Mouse (Mus musculus) heart, embryonic 15.5 days (tissue): ENCODE results near the gene Fcho1. TPM values are rescaled to one million over a fixed set of nuclear protein-coding genes. Genes with fewer than 3 reads are reported as not detected.
A peak's percentile ranks its signal among the peaks of the same experiment; 100 is the strongest.
"Not testable (repeated sequence)": the region's sequence is repeated elsewhere in the genome, so short reads cannot be mapped to it uniquely, and the experiment has no call there.

Experiments
- ATAC-seq: fragments of 200-750 bp; cut with Nextera tagmentation; replicated peaks from 2 replicates; pipeline ENCODE4 v1.8.0; 2017; ENCODE audit warnings: low read depth, moderate TSS enrichment; ENCODE audit not compliant: insufficient number of reproducible peaks, insufficient read depth, low FRiP score
- H3K27ac ChIP-seq: fragments of 300-500 bp; sonication (generic); 2 replicates; pipeline ENCODE4 v1.5.1; 2015; ENCODE audit warnings: mild to moderate bottlenecking, inconsistent platforms
- H3K27me3 ChIP-seq: fragments of 300-500 bp; sonication (generic); 2 replicates; pipeline ENCODE4 v1.6.1; 2015; ENCODE audit warnings: inconsistent platforms
- H3K36me3 ChIP-seq: fragments of 300-500 bp; sonication (generic); 2 replicates; pipeline ENCODE4 v1.6.1; 2015; ENCODE audit warnings: mild to moderate bottlenecking, inconsistent platforms
- H3K4me1 ChIP-seq: fragments of 300-500 bp; sonication (generic); replicated peaks from 2 replicates; pipeline ENCODE4 v1.6.1; 2015; ENCODE audit warnings: inconsistent platforms
- H3K4me2 ChIP-seq: fragments of 300-500 bp; sonication (generic); 2 replicates; pipeline ENCODE4 v1.6.1; 2015; ENCODE audit warnings: inconsistent platforms, mild to moderate bottlenecking, moderate library complexity
- H3K4me3 ChIP-seq: fragments of 300-500 bp; sonication (generic); 2 replicates; pipeline ENCODE4 v1.5.1; 2015; ENCODE audit warnings: mild to moderate bottlenecking, inconsistent platforms
- H3K9ac ChIP-seq: fragments of 300-500 bp; sonication (generic); 2 replicates; pipeline ENCODE4 v1.6.1; 2015; ENCODE audit warnings: mild to moderate bottlenecking, inconsistent platforms
- H3K9me3 ChIP-seq: fragments of 300-500 bp; sonication (generic); replicated peaks from 2 replicates; pipeline ENCODE4 v1.6.1; 2016; ENCODE audit warnings: inconsistent platforms
- WGBS: fragments of 180-500 bp; shearing (Covaris S2); methylation state at CpG from one replicate; pipeline ENCODE4 v1.1.7; 2015; ENCODE audit warnings: mixed read lengths; 5-methylcytosine and 5-hydroxymethylcytosine counted together
- polyA plus RNA-seq: library from polyadenylated mRNA; unstranded; fragments of >200 nt; fragmentation: Nextera tagmentation; extraction: Ambion mirVana; gene quantifications from 2 replicates; pipeline ENCODE4 v1.2.1, GENCODE M21; 2015

Gene Fcho1
- polyA plus RNA-seq, 1 experiment from 2014 or later, result 1.9 TPM

DNA sequence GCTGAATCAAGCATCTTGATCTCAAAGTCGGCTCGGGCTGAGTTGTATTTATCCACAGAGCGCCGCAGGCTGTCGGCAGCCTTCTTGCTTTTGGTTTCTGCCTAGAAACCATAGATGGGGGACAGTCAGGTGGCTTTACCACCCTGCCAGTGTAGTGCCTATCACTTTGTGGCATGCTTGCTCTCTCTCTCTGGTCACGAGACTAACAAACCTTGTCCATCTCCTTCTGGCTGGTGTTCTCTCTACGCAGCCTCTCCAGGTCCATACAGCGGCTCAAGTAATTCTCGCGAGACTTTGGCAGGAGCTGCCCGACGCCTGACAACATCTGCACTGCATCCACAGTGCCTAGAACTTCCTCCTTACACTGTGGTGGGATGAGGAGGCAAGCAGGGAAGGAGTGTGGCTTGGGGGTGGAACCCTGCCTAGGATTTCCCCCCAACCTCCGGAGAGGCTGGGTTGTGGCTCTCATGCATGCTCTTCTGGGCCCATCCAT is 8.9 kb downstream of the Fcho1 start:
- no peak overlapping the region for H3K4me2 ChIP-seq
- H3K9me3 ChIP-seq, result no peaks in the 10 kb centered on the region
- no peak overlapping the region for H3K9ac ChIP-seq
- H3K27me3 ChIP-seq, result peaks cover 33% of the 10 kb centered on the region
- no peak for ATAC-seq
- peaks cover 13% of the 10 kb centered on the region for H3K4me1 ChIP-seq
- H3K4me3 ChIP-seq, result no peak overlapping the region
- 75% methylated on average over 13 of the region's 13 CpGs for WGBS
- H3K36me3 ChIP-seq, result no peaks in the 10 kb centered on the region
- no peak overlapping the region for H3K27ac ChIP-seq

- Histone ChIP-seq H3K9ac (no peak overlapping the region), H3K27me3 (peaks cover 33% of the 10 kb centered on the region), H3K4me1 (peaks cover 13% of the 10 kb centered on the region), H3K4me3 (no peak overlapping the region), H3K36me3 (no peaks in the 10 kb centered on the region), H3K9me3 (no peaks in the 10 kb centered on the region), H3K27ac (no peak overlapping the region), H3K4me2 (no peak overlapping the region)
- no peak for ATAC-seq
- WGBS, result 34% methylated on average over 8 of the region's 8 CpGs
Observed at GRCm38 (mm10) chr8:71715531-71715930, 10.0 kb downstream of the Fcho1 start.

DNA sequence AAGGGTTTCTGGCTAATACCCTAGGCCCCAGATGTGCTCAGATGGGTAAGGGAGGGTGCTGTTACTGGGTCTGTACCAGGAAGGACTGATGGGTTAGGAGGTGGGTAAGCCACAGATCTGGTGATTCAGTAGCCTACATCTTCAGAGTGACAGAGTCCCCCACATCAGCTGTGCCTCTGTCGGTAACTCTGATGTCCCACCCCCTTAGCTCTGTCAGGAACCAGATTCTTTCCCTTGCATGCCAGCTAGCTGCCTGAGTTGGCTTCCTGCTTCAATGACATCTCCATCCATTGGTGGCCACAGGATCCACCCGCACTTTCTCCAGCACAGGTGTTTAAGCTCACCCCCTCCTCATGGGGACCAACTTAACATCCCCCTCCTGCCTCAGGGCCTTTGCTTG is 13.9 kb downstream of the Fcho1 start:
- Histone ChIP-seq H3K9ac (no peak overlapping the region), H3K4me2 (no peak overlapping the region), H3K27me3 (peaks cover 60% of the 10 kb centered on the region), H3K36me3 (no peaks in the 10 kb centered on the region), H3K27ac (no peak overlapping the region), H3K4me3 (no peak overlapping the region), H3K9me3 (no peaks in the 10 kb centered on the region), H3K4me1 (0 out of 2 replicates have a peak, but pooled peaks cover 6% of the 10 kb centered on the region)
- 61% methylated on average over 2 of the region's 2 CpGs for WGBS
- no peak for ATAC-seq

DNA sequence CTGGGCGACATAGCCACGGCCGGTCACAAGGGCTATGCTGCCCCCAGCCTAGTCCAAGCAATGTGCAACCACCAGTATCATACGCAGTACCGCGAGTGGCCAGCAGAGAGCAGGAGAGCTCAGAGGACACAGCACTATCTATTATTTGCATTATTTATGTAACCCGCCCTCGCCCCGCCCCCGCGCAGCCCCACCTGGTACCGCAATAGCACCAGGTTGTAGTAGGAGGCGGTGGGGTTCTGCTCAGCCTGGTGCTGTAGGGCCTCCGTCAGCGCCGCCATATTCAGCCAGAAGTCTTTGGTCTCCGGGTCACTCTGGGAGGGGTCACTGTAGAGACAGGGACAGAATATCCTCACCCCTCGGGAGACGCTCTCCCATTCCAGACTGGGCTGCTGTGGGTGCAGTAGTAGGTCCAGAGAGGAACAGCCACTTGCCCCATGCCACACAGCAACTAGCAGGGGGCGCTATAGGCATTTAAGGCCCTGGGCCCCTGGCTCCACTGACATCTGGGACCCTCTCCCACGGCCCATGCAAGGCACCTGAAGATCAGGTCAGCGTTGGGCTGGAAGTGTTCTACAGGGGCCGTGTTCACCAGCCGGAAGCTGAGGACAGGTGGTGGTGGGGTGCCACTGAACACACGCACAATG is 15.6 kb downstream of the Fcho1 start:
- no peaks in the 10 kb centered on the region for H3K36me3 ChIP-seq
- peak overlapping the region; percentile 51 for H3K4me2 ChIP-seq
- WGBS, result 20% methylated on average over 25 of the region's 25 CpGs
- peaks cover 58% of the 10 kb centered on the region for H3K27me3 ChIP-seq
- 0 out of 2 replicates have a peak, but pooled peaks cover 6% of the 10 kb centered on the region for H3K4me1 ChIP-seq
- H3K9me3 ChIP-seq, result no peaks in the 10 kb centered on the region
- ATAC-seq, result peak; percentile 25
- H3K27ac ChIP-seq, result no peak overlapping the region
- peak overlapping the region; percentile 21 for H3K4me3 ChIP-seq
- H3K9ac ChIP-seq, result no peak overlapping the region

DNA sequence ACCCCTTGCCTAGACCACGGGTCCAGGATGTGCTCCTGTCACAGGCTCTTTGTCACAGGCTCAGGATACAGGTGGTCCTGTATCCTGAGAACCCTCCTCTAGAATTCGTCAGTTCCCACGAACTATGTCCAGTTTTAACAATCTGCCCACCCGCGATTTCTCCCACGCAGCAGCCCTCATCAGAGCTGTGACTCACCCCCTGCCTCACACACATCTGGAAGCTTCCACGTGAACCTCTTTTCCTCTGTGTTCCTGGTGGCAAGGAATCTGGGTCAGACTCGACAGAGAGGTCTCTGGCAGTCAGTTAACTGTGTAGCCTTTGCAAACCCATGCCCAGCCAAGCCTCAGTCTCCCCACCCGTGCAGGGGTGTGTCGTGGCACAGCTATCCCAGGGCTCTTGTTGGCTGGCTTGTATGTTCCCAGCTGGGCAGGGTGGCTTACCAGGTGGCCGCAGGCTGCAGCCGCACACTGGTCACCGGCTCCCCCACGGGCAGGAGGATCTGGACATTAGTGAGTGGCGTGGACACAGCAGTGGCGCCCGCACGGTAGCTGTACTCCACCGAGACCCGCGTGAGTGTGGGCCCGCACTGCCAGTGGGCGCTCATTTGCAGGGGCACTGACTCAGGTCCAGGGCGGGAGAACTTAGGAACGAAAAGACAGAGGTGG is 16.2 kb downstream of the Fcho1 start:
- Histone ChIP-seq H3K4me1 (0 out of 2 replicates have a peak, but pooled peaks cover 6% of the 10 kb centered on the region), H3K9ac (no peak overlapping the region), H3K27ac (no peak overlapping the region), H3K9me3 (no peaks in the 10 kb centered on the region), H3K4me2 (peak overlapping the region; percentile 51), H3K36me3 (no peaks in the 10 kb centered on the region), H3K27me3 (peaks cover 62% of the 10 kb centered on the region), H3K4me3 (peak overlapping the region; percentile 21)
- ATAC-seq, result no peak
- 42% methylated on average over 25 of the region's 25 CpGs for WGBS

GRCm38 (mm10) chr8:71707874-71708273 is 17.6 kb downstream of the Fcho1 start:
- H3K27ac ChIP-seq, result no peak overlapping the region
- 32% methylated on average over 8 of the region's 8 CpGs for WGBS
- H3K4me1 ChIP-seq, result 0 out of 2 replicates have a peak, but pooled peaks cover 6% of the 10 kb centered on the region
- no peaks in the 10 kb centered on the region for H3K9me3 ChIP-seq
- H3K4me3 ChIP-seq, result no peak overlapping the region
- no peak overlapping the region for H3K9ac ChIP-seq
- H3K36me3 ChIP-seq, result no peaks in the 10 kb centered on the region
- no peak for ATAC-seq
- H3K27me3 ChIP-seq, result peaks cover 73% of the 10 kb centered on the region
- no peak overlapping the region for H3K4me2 ChIP-seq

- not testable (repeated sequence) for H3K4me3 ChIP-seq, ATAC-seq, H3K9ac ChIP-seq, H3K9me3 ChIP-seq, H3K27ac ChIP-seq, H3K4me2 ChIP-seq, H3K36me3 ChIP-seq
- peaks cover 11% of the 10 kb centered on the region for H3K4me1 ChIP-seq
- H3K27me3 ChIP-seq, result peaks cover 75% of the 10 kb centered on the region
Observed at GRCm38 (mm10) chr8:71703400-71703799, 22.1 kb downstream of the Fcho1 start.

- H3K4me2 ChIP-seq, result no peak overlapping the region
- ATAC-seq, result no peak
- peaks cover 70% of the 10 kb centered on the region for H3K27me3 ChIP-seq
- H3K9ac ChIP-seq, result no peak overlapping the region
- H3K4me3 ChIP-seq, result no peak overlapping the region
- H3K4me1 ChIP-seq, result peaks cover 11% of the 10 kb centered on the region
- H3K27ac ChIP-seq, result no peak overlapping the region
- WGBS, result 68% methylated on average over 3 of the region's 3 CpGs
- H3K9me3 ChIP-seq, result no peaks in the 10 kb centered on the region
- H3K36me3 ChIP-seq, result no peaks in the 10 kb centered on the region
Observed at GRCm38 (mm10) chr8:71702923-71703322, 22.6 kb downstream of the Fcho1 start.

DNA sequence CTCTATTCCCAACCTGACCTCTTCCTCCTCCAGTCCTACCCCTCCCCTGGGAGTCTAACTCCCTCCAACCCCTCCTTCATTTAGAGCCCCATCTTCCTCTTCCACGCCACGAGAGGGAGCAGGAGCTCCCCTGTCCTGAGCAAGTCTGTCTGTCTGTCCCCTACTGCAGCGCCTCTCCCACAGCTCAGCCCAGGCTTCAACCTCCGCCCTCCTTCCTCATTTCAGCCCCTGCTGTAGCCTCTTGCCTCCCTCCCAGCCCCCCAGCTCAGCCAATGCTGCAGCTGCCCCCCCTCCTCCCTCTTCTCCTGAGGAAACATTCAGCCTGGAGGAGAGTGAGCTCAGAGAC is 23.5 kb downstream of the Fcho1 start:
- H3K4me3 ChIP-seq, result no peak overlapping the region
- ATAC-seq, result no peak
- peak overlapping the region; percentile 66; the same call in 1 of the 2 replicates for H3K4me2 ChIP-seq

GRCm38 (mm10) chr8:71701414-71702086 is 24.0 kb downstream of the Fcho1 start, which contains the start of gene B3gnt3:
Gene B3gnt3 (minus strand): TSS chr8:71701789.
- peak within 1 kb of the TSS; percentile 22; the same call in 1 of the 2 replicates for H3K9ac ChIP-seq
- H3K9me3 ChIP-seq, result no peaks in the 10 kb centered on the region
- no peak for ATAC-seq
- H3K27me3 ChIP-seq, result peaks cover 67% of the 10 kb centered on the region
- no peaks in the 10 kb centered on the region for H3K36me3 ChIP-seq
- WGBS, result 12% methylated on average over 34 of the region's 34 CpGs
- H3K4me1 ChIP-seq, result peaks cover 11% of the 10 kb centered on the region
- H3K27ac ChIP-seq, result no peak within 1 kb of the TSS
- peak within 1 kb of the TSS; percentile 43 for H3K4me3 ChIP-seq
- H3K4me2 ChIP-seq, result peak within 1 kb of the TSS; percentile 66

More for the DNA sequence above, 23.5 kb downstream of the Fcho1 start:
- peaks cover 63% of the 10 kb centered on the region for H3K27me3 ChIP-seq
- H3K9me3 ChIP-seq, result no peaks in the 10 kb centered on the region
- peaks cover 11% of the 10 kb centered on the region for H3K4me1 ChIP-seq
- no peaks in the 10 kb centered on the region for H3K36me3 ChIP-seq
- WGBS, result 28% methylated on average over 4 of the region's 4 CpGs
- no peak overlapping the region for H3K27ac ChIP-seq
- H3K9ac ChIP-seq, result no peak overlapping the region

GRCm38 (mm10) chr8:71700493-71701269 is 24.8 kb downstream of the Fcho1 start:
- Histone ChIP-seq H3K36me3 (no peaks in the 10 kb centered on the region), H3K27me3 (peaks cover 71% of the 10 kb centered on the region), H3K4me3 (peak overlapping the region; percentile 43), H3K9ac (0 out of 2 replicates have a peak overlapping the region, but pooled peaks have one; percentile 22), H3K4me1 (peaks cover 11% of the 10 kb centered on the region), H3K27ac (no peak overlapping the region), H3K9me3 (no peaks in the 10 kb centered on the region), H3K4me2 (peak overlapping the region; percentile 66)
- WGBS, result 6% methylated on average over 29 of the region's 29 CpGs
- ATAC-seq, result no peak
